Mouse (Mus musculus): ENCODE data around the gene Cybb. TPM values are rescaled to one million over a fixed set of nuclear protein-coding genes. Genes with fewer than 3 reads are reported as not detected.

The Cybb gene
- polyA plus RNA-seq, 2 experiments = 2.8 to 9.2 TPM

GRCm38 (mm10) chrX:9473768-9474167 lies 13.8 kb downstream of the Cybb start:
- TF ChIP-seq EP300 (IDR thresholded peaks at IDR 0.05; ENCODE audit: low read depth) = no peak
- TF ChIP-seq CTCF (IDR thresholded peaks at IDR 0.05; ENCODE audit: low read depth) = no peak
- Histone ChIP-seq H3K36me3 (replicated peaks; ENCODE audit: control insufficient read depth, insufficient read depth, low read depth) (no peaks in the 10 kb centered on the region), H3K27me3 (ENCODE audit: control insufficient read depth, insufficient read depth, low read length) (no peaks in the 10 kb centered on the region), H3K4me3 (ENCODE audit: insufficient read depth in 1 of 2, low read depth in 2 of 2, low read length in 2 of 2) (no peak overlapping the region), H3K27ac (no peak overlapping the region), H3K4me2 (ENCODE audit: low read depth) (no peak overlapping the region), H3K4me1 (replicated peaks; ENCODE audit: control insufficient read depth in 2 of 2, insufficient read depth in 2 of 2, low read length in 1 of 2) (no peaks in the 10 kb centered on the region), H3K9ac (replicated peaks) (no peak overlapping the region), H3K9me3 (ENCODE audit: control insufficient read depth, low read length) (no peaks in the 10 kb centered on the region)
- DNase-seq (ENCODE audit: low read depth in 3 of 3, low spot score in 3 of 3) (no peak), ATAC-seq (ENCODE audit: insufficient read depth) (no peak)
- WGBS (ENCODE audit: insufficient replicate concordance) = 30% methylated on average over 2 of the region's 2 CpGs

- no peaks in the 10 kb centered on the region for H3K36me3 ChIP-seq (replicated peaks; ENCODE audit: control insufficient read depth, insufficient read depth, low read depth)
- no peaks in the 10 kb centered on the region for H3K4me1 ChIP-seq (replicated peaks; ENCODE audit: control insufficient read depth in 2 of 2, insufficient read depth in 2 of 2, low read length in 1 of 2)
- ATAC-seq (ENCODE audit: insufficient read depth) = no peak
- H3K9ac ChIP-seq (replicated peaks) = no peak overlapping the region
- DNase-seq (ENCODE audit: low read depth in 3 of 3, low spot score in 3 of 3) = no peak
- H3K9me3 ChIP-seq (ENCODE audit: control insufficient read depth, low read length) = no peaks in the 10 kb centered on the region
- no peak for TF ChIP-seq CTCF (IDR thresholded peaks at IDR 0.05; ENCODE audit: low read depth)
- TF ChIP-seq EP300 (IDR thresholded peaks at IDR 0.05; ENCODE audit: low read depth) = no peak
- H3K27ac ChIP-seq = no peak overlapping the region
- no peak overlapping the region for H3K4me2 ChIP-seq (ENCODE audit: low read depth)
- no peaks in the 10 kb centered on the region for H3K27me3 ChIP-seq (ENCODE audit: control insufficient read depth, insufficient read depth, low read length)
- no peak overlapping the region for H3K4me3 ChIP-seq (ENCODE audit: insufficient read depth in 1 of 2, low read depth in 2 of 2, low read length in 2 of 2)
- 29% methylated on average over 3 of the region's 3 CpGs for WGBS (ENCODE audit: insufficient replicate concordance)
These were observed 16.7 kb downstream of the Cybb start for GRCm38 (mm10) chrX:9470811-9471388.

DNA sequence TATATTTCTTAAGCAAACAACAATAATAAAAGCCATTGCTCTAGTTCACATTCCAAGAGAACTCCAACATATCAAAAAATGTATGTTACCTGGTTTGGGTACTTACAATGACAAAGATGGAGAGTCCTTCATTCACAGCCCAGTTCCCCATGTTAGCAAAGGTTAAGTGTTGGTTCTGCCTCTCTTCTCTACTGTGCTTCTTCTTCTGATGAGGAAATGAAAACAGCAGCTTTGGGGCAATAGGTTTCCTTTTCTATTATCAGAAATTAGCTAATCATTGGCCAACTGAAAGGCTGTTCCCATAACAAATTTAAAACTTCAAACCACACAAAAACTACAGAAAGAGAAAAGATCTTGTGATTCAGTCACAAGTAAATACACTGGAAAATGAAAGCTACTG lies 18.5 kb downstream of the Cybb start:
- Histone ChIP-seq H3K4me1 (replicated peaks; ENCODE audit: control insufficient read depth in 2 of 2, insufficient read depth in 2 of 2, low read length in 1 of 2) (no peaks in the 10 kb centered on the region), H3K36me3 (replicated peaks; ENCODE audit: control insufficient read depth, insufficient read depth, low read depth) (no peaks in the 10 kb centered on the region), H3K9me3 (ENCODE audit: control insufficient read depth, low read length) (no peaks in the 10 kb centered on the region), H3K9ac (replicated peaks) (no peak overlapping the region), H3K27me3 (ENCODE audit: control insufficient read depth, insufficient read depth, low read length) (no peaks in the 10 kb centered on the region), H3K4me2 (ENCODE audit: low read depth) (no peak overlapping the region), H3K27ac (no peak overlapping the region), H3K4me3 (ENCODE audit: insufficient read depth in 1 of 2, low read depth in 2 of 2, low read length in 2 of 2) (no peak overlapping the region)
- ATAC-seq (ENCODE audit: insufficient read depth) (no peak), DNase-seq (ENCODE audit: low read depth in 3 of 3, low spot score in 3 of 3) (no peak)
- TF ChIP-seq CTCF (IDR thresholded peaks at IDR 0.05; ENCODE audit: low read depth) (no peak), EP300 (IDR thresholded peaks at IDR 0.05; ENCODE audit: low read depth) (no peak)

GRCm38 (mm10) chrX:9467020-9467419 lies 20.6 kb downstream of the Cybb start:
- no peak overlapping the region for H3K9ac ChIP-seq (replicated peaks)
- no peak overlapping the region for H3K27ac ChIP-seq
- no peak overlapping the region for H3K4me2 ChIP-seq (ENCODE audit: low read depth)
- H3K9me3 ChIP-seq (ENCODE audit: control insufficient read depth, low read length) = no peaks in the 10 kb centered on the region
- ATAC-seq (ENCODE audit: insufficient read depth) (no peak), DNase-seq (ENCODE audit: low read depth in 3 of 3, low spot score in 3 of 3) (no peak)
- TF ChIP-seq EP300 (IDR thresholded peaks at IDR 0.05; ENCODE audit: low read depth) (no peak), CTCF (IDR thresholded peaks at IDR 0.05; ENCODE audit: low read depth) (no peak)
- whole genome bisulfite sequencing (ENCODE audit: insufficient replicate concordance) = 55% methylated on average over 4 of the region's 4 CpGs
- no peaks in the 10 kb centered on the region for H3K4me1 ChIP-seq (replicated peaks; ENCODE audit: control insufficient read depth in 2 of 2, insufficient read depth in 2 of 2, low read length in 1 of 2)
- no peak overlapping the region for H3K4me3 ChIP-seq (ENCODE audit: insufficient read depth in 1 of 2, low read depth in 2 of 2, low read length in 2 of 2)
- no peaks in the 10 kb centered on the region for H3K36me3 ChIP-seq (replicated peaks; ENCODE audit: control insufficient read depth, insufficient read depth, low read depth)
- H3K27me3 ChIP-seq (ENCODE audit: control insufficient read depth, insufficient read depth, low read length) = no peaks in the 10 kb centered on the region

- DNase-seq (ENCODE audit: low read depth in 3 of 3, low spot score in 3 of 3) = no peak
- Histone ChIP-seq H3K4me1 (replicated peaks; ENCODE audit: control insufficient read depth in 2 of 2, insufficient read depth in 2 of 2, low read length in 1 of 2) (no peaks in the 10 kb centered on the region), H3K4me3 (ENCODE audit: insufficient read depth in 1 of 2, low read depth in 2 of 2, low read length in 2 of 2) (no peak overlapping the region), H3K9me3 (ENCODE audit: control insufficient read depth, low read length) (no peaks in the 10 kb centered on the region), H3K36me3 (replicated peaks; ENCODE audit: control insufficient read depth, insufficient read depth, low read depth) (no peaks in the 10 kb centered on the region), H3K27me3 (ENCODE audit: control insufficient read depth, insufficient read depth, low read length) (no peaks in the 10 kb centered on the region), H3K9ac (replicated peaks) (no peak overlapping the region), H3K27ac (no peak overlapping the region), H3K4me2 (ENCODE audit: low read depth) (no peak overlapping the region)
- ATAC-seq (ENCODE audit: insufficient read depth) = no peak
- TF ChIP-seq EP300 (IDR thresholded peaks at IDR 0.05; ENCODE audit: low read depth) (no peak), CTCF (IDR thresholded peaks at IDR 0.05; ENCODE audit: low read depth) (no peak)
- 61% methylated on average over 2 of the region's 2 CpGs for WGBS (ENCODE audit: insufficient replicate concordance)
These were observed 21.7 kb downstream of the Cybb start for GRCm38 (mm10) chrX:9465890-9466289.
